Mouse (Mus musculus) cerebellum, adult 2 months (tissue): ENCODE results near the gene Lrch4.
A peak's percentile ranks its signal among the peaks of the same experiment; 100 is the strongest.

Experiments
- CTCF ChIP-seq: fragments of 200-500 bp; IDR thresholded peaks from 2 replicates; pipeline ENCODE4 v1.5.1; 2011; ENCODE audit warnings: low read depth, mild to moderate bottlenecking, control low read depth, low read length, moderate library complexity, borderline replicate concordance; ENCODE audit not compliant: insufficient read depth
- POLR2A ChIP-seq: fragments of 200-500 bp; IDR thresholded peaks from 2 replicates; pipeline ENCODE4 v1.6.1; 2011; ENCODE audit warnings: low read length, control low read depth, borderline replicate concordance; ENCODE audit not compliant: insufficient read depth

GRCm38 (mm10) chr5:137628498-137629305 is at the start of gene Lrch4, which contains the start of the genes Fbxo24 and Gm20605:
- TF ChIP-seq CTCF: no peak
- TF ChIP-seq POLR2A: peak; percentile 96
